Mouse (Mus musculus) ES-E14 (cell line): ENCODE measurements around the gene Mfsd10.

Experiments used
- CHD2 ChIP-seq: IDR thresholded peaks from 2 replicates; pipeline ENCODE4 v1.6.1; 2014; ENCODE audit warnings: mild to moderate bottlenecking, low read depth, low read length, inconsistent platforms
- HCFC1 ChIP-seq: IDR thresholded peaks from 2 replicates; pipeline ENCODE4 v1.6.1; 2012; ENCODE audit warnings: low read length, inconsistent platforms, borderline replicate concordance; ENCODE audit not compliant: insufficient read depth
- MAFK ChIP-seq: IDR thresholded peaks from 2 replicates; pipeline ENCODE4 v1.6.1; 2014; ENCODE audit warnings: mild to moderate bottlenecking, low read depth, low read length, inconsistent platforms; ENCODE audit not compliant: insufficient read depth
- ZC3H11A ChIP-seq: IDR thresholded peaks from 2 replicates; pipeline ENCODE4 v1.6.1; 2012; ENCODE audit warnings: low read depth, mild to moderate bottlenecking, inconsistent platforms, low read length, borderline replicate concordance
- ZNF384 ChIP-seq: IDR thresholded peaks from 2 replicates; pipeline ENCODE4 v1.6.1; 2012; ENCODE audit warnings: low read depth, low read length, inconsistent platforms

DNA sequence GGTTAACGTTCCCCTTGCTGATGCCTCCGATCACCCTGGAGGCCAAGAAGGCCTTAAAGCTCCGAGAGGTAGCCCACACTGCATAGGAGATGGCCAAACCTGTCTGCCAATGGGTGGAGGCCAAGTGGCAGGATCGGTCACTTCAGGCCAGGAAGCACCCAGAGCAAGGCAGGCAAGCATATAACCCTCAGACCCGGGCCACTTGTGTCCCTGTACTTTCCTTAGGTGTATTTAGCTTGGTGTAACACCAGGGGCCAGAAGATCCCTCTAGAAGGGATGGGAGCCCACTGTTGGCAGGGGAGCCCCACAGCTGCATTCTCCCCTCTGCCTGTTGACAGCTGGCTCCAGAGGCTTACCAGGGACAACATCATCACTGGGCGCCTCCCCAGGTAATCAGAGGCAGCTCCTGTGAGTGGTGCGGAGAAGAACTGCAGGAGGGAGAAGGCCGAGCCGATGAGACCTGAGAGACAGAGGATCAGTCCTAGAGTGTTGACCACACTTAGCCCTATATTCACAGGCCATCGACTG is 1.3 kb downstream of the Mfsd10 start:
- TF ChIP-seq ZNF384 (no peak), MAFK (no peak), HCFC1 (no peak), CHD2 (no peak), ZC3H11A (no peak)
